Mouse (Mus musculus) G1E (cell line): ENCODE results near the gene Arl8b. TPM values are rescaled to one million over a fixed set of nuclear protein-coding genes. Genes with fewer than 3 reads are reported as not detected.

Source experiments
- ATAC-seq: 2 replicates; pipeline ENCODE4 v1.8.0; 2016; ENCODE audit warnings: mild to moderate bottlenecking; ENCODE audit not compliant: insufficient number of reproducible peaks, poor library complexity, low FRiP score, severe bottlenecking; ENCODE audit errors: extremely low read depth
- DNase-seq: peaks from one replicate; pipeline ENCODE4 v3.0.0; 2012; ENCODE audit warnings: low spot score
- H3K27me3 ChIP-seq: 2 replicates; pipeline ENCODE4 v1.6.1; 2012; ENCODE audit warnings: mild to moderate bottlenecking, low read length, inconsistent platforms; ENCODE audit not compliant: insufficient read depth
- H3K36me3 ChIP-seq: replicated peaks from 2 replicates; pipeline ENCODE3; 2012; ENCODE audit warnings: mild to moderate bottlenecking, inconsistent platforms
- H3K4me1 ChIP-seq: 2 replicates; pipeline ENCODE4 v1.6.1; 2012; ENCODE audit warnings: low read depth, low read length, inconsistent platforms, mixed read lengths; ENCODE audit not compliant: insufficient read depth
- H3K4me3 ChIP-seq: 2 replicates; pipeline ENCODE4 v1.5.1; 2012; ENCODE audit warnings: low read depth, mild to moderate bottlenecking, inconsistent platforms, low read length, moderate library complexity, mixed read lengths
- H3K9me3 ChIP-seq: replicated peaks from 2 replicates; pipeline ENCODE4 v1.6.1; 2012; ENCODE audit warnings: inconsistent platforms
- CTCF ChIP-seq: IDR thresholded peaks from 2 replicates; pipeline ENCODE4 v1.5.1; 2012; ENCODE audit warnings: low read depth, low read length, inconsistent platforms, mixed read lengths
- GATA1 ChIP-seq: IDR thresholded peaks from 2 replicates; pipeline ENCODE4 v1.6.1; 2012; ENCODE audit warnings: borderline replicate concordance, low read length, inconsistent platforms, mixed read lengths
- POLR2AphosphoS5 ChIP-seq: IDR thresholded peaks from 2 replicates; pipeline ENCODE4 v1.6.1; 2012; ENCODE audit warnings: low read depth, low read length, inconsistent platforms; ENCODE audit not compliant: insufficient replicate concordance
- polyA plus RNA-seq: library from polyadenylated mRNA; stranded (reverse); fragments of >175 nt; gene quantifications from 2 replicates; pipeline ENCODE4 v1.2.3, GENCODE M21; 2012
- total RNA-seq, 2 experiments: library from RNA; stranded (forward) in 1 of 2; stranded (reverse) in 1 of 2; fragments of 200-1000 nt in 1 of 2; fragments of >200 nt in 1 of 2; fragmentation: Nextera tagmentation in 1 of 2; gene quantifications; 2 replicates each; pipeline ENCODE4 v1.2.3; 2014 to 2017

Arl8b gene
- total and polyA plus RNA-seq, 3 experiments, result 18.8 to 400 (median 207) TPM

DNA sequence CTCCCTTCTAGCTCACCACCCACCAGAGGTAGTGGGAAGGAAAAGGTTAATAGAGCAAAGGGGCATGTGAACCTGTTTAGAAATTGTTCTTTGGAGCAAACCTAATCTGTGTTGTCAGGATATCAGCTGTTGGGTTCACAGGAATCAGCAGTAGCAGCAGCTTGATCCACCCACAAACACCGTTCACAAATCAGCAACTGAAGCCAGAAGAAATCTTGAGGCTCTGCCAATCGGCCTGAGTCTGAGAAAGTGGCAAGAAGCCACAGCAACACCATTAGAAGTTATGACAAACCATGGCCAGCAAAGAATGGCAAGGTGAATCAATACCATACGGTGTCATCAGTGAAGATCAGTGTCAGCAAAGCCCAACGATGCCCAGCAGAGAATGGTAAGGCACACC lies 88.4 kb downstream of the Arl8b start:
- H3K4me1 ChIP-seq, result peaks cover 4% of the 10 kb centered on the region
- no peaks in the 10 kb centered on the region for H3K9me3 ChIP-seq
- ATAC-seq (no peak), DNase-seq (no peak)
- H3K36me3 ChIP-seq, result no peaks in the 10 kb centered on the region
- H3K27me3 ChIP-seq, result peaks cover 13% of the 10 kb centered on the region
- H3K4me3 ChIP-seq, result no peak overlapping the region
- no peak for TF ChIP-seq POLR2AphosphoS5
- TF ChIP-seq CTCF, result no peak
- TF ChIP-seq GATA1, result no peak

Other genes with a start within 250 kb of the Arl8b start
- gene Bhlhe40, start 122.5 kb upstream of the Arl8b start, total RNA-seq (2014; fragmentation: Nextera tagmentation), result not detected in 2 replicates
- 0.41 and 0.76 TPM in 2 replicates for gene Bhlhe40, start 122.5 kb upstream of the Arl8b start, total RNA-seq (2017)
- 0.11 and 0.48 TPM in 2 replicates for gene Bhlhe40, start 122.5 kb upstream of the Arl8b start, polyA plus RNA-seq
- 58.4 and 66.1 TPM in 2 replicates for gene Edem1, start 45.5 kb downstream of the Arl8b start, total RNA-seq (2014; fragmentation: Nextera tagmentation)
- 79.5 and 84.2 TPM in 2 replicates for gene Edem1, start 45.5 kb downstream of the Arl8b start, total RNA-seq (2017)
- gene Edem1, start 45.5 kb downstream of the Arl8b start, polyA plus RNA-seq, result 9.6 and 10.3 TPM in 2 replicates